Mouse (Mus musculus) MEL (cell line): ENCODE measurements around the gene Kcnmb1. TPM values are rescaled to one million over a fixed set of nuclear protein-coding genes. Genes with fewer than 3 reads are reported as not detected.

ENCODE experiments used
- DNase-seq: peaks from one replicate; pipeline ENCODE4 v3.0.0; 2011; ENCODE audit warnings: low read depth, low spot score
- H3K27ac ChIP-seq: 2 replicates; pipeline ENCODE4 v1.5.1; 2012; ENCODE audit warnings: low read depth, mild to moderate bottlenecking, control low read depth, low read length, moderate library complexity; ENCODE audit not compliant: control insufficient read depth
- H3K27me3 ChIP-seq, 2 experiments: fragments of 150-350 bp in 1 of 2; sonication (generic) in 1 of 2; 2 replicates each; pipeline ENCODE4 v1.6.1; 2012; ENCODE audit warnings: low read length in 2 of 2, mild to moderate bottlenecking in 2 of 2, improper control_type of control experiment in 1 of 2, moderate library complexity in 1 of 2; ENCODE audit not compliant: insufficient read depth in 2 of 2, control insufficient read depth in 1 of 2
- H3K36me3 ChIP-seq, 2 experiments: 2 replicates each; pipeline ENCODE4 v1.6.1; 2012 to 2014; ENCODE audit warnings: low read length in 2 of 2, improper control_type of control experiment in 1 of 2, inconsistent platforms in 1 of 2, mild to moderate bottlenecking in 1 of 2; ENCODE audit not compliant: insufficient read depth in 2 of 2, control insufficient read depth in 1 of 2
- H3K4me1 ChIP-seq, 2 experiments: fragments of 150-350 bp in 1 of 2; sonication (generic) in 1 of 2; 2 replicates each; pipeline ENCODE4 v1.6.1; 2012; ENCODE audit warnings: low read length in 2 of 2, improper control_type of control experiment in 1 of 2, mild to moderate bottlenecking in 1 of 2; ENCODE audit not compliant: insufficient read depth in 2 of 2, control insufficient read depth in 1 of 2
- H3K4me3 ChIP-seq, 2 experiments: fragments of 150-350 bp in 1 of 2; sonication (generic) in 1 of 2; 2 replicates each; pipeline ENCODE4 v1.5.1; 2012; ENCODE audit warnings: low read depth in 2 of 2, low read length in 2 of 2, mild to moderate bottlenecking in 2 of 2, moderate library complexity in 2 of 2, control low read depth in 1 of 2, improper control_type of control experiment in 1 of 2; ENCODE audit not compliant: control insufficient read depth in 1 of 2, insufficient read depth in 1 of 2
- H3K79me2 ChIP-seq: 2 replicates; pipeline ENCODE4 v1.6.1; 2012; ENCODE audit warnings: mild to moderate bottlenecking, low read length, moderate library complexity; ENCODE audit not compliant: control insufficient read depth, poor library complexity, insufficient read depth
- H3K9ac ChIP-seq: 2 replicates; pipeline ENCODE4 v1.6.1; 2012; ENCODE audit warnings: low read depth, mild to moderate bottlenecking, control low read depth, low read length, moderate library complexity; ENCODE audit not compliant: control insufficient read depth, poor library complexity, severe bottlenecking
- H3K9me3 ChIP-seq: fragments of 150-350 bp; sonication (generic); replicated peaks from 2 replicates; pipeline ENCODE4 v1.6.1; 2012; ENCODE audit warnings: mild to moderate bottlenecking, low read length, improper control_type of control experiment, moderate library complexity; ENCODE audit not compliant: insufficient read depth
- BHLHE40 ChIP-seq: IDR thresholded peaks from 2 replicates; pipeline ENCODE4 v1.6.1; 2012; ENCODE audit warnings: low read depth, mild to moderate bottlenecking, inconsistent platforms, low read length, improper control_type of control experiment, borderline replicate concordance
- CHD1 ChIP-seq: IDR thresholded peaks from 2 replicates; pipeline ENCODE4 v1.6.1; 2012; ENCODE audit warnings: low read depth, mild to moderate bottlenecking, inconsistent platforms, low read length, improper control_type of control experiment
- CHD2 ChIP-seq: IDR thresholded peaks from 2 replicates; pipeline ENCODE4 v1.6.1; 2011; ENCODE audit warnings: low read length, improper control_type of control experiment
- CTCF ChIP-seq, 3 experiments: IDR thresholded peaks in 2 of 3; conservative IDR thresholded peaks in 1 of 3; 2 replicates each; pipeline ENCODE4 v1.5.1; 2011 to 2012; ENCODE audit warnings: low read length in 3 of 3, low read depth in 2 of 3, mild to moderate bottlenecking in 2 of 3, improper control_type of control experiment in 1 of 3, inconsistent platforms in 1 of 3, mixed read lengths in 1 of 3, moderate library complexity in 1 of 3; ENCODE audit not compliant: control insufficient read depth in 1 of 3, insufficient read depth in 1 of 3, poor library complexity in 1 of 3, severe bottlenecking in 1 of 3
- E2F4 ChIP-seq: IDR thresholded peaks from 2 replicates; pipeline ENCODE4 v1.6.1; 2011; ENCODE audit warnings: low read depth, low read length, improper control_type of control experiment, borderline replicate concordance
- EP300 ChIP-seq, 2 experiments: IDR thresholded peaks; 2 replicates each; pipeline ENCODE4 v1.6.1; 2011; ENCODE audit warnings: improper control_type of control experiment in 2 of 2, low read length in 2 of 2, low read depth in 1 of 2, mild to moderate bottlenecking in 1 of 2
- ETS1 ChIP-seq: IDR thresholded peaks from 2 replicates; pipeline ENCODE4 v1.6.1; 2012; ENCODE audit warnings: low read depth, mild to moderate bottlenecking, inconsistent platforms, low read length, improper control_type of control experiment, moderate library complexity
- GABPA ChIP-seq: IDR thresholded peaks from 2 replicates; pipeline ENCODE4 v1.6.1; 2012; ENCODE audit warnings: low read depth, mild to moderate bottlenecking, inconsistent platforms, low read length, improper control_type of control experiment, moderate library complexity
- GATA1 ChIP-seq: IDR thresholded peaks from 2 replicates; pipeline ENCODE4 v1.6.1; 2011; ENCODE audit warnings: low read depth, low read length, improper control_type of control experiment
- KAT2A ChIP-seq: conservative IDR thresholded peaks from 2 replicates; pipeline ENCODE4 v1.6.1; 2012; ENCODE audit warnings: low read depth, low read length, improper control_type of control experiment, inconsistent platforms
- MAX ChIP-seq: IDR thresholded peaks from 2 replicates; pipeline ENCODE4 v1.6.1; 2011; ENCODE audit warnings: low read length, improper control_type of control experiment
- MAZ ChIP-seq: IDR thresholded peaks from 2 replicates; pipeline ENCODE4 v1.6.1; 2012; ENCODE audit warnings: low read depth, mild to moderate bottlenecking, inconsistent platforms, low read length, improper control_type of control experiment
- MXI1 ChIP-seq: IDR thresholded peaks from 2 replicates; pipeline ENCODE4 v1.6.1; 2011; ENCODE audit warnings: mild to moderate bottlenecking, low read depth, low read length, improper control_type of control experiment
- MYB ChIP-seq: IDR thresholded peaks from 2 replicates; pipeline ENCODE4 v1.6.1; 2011; ENCODE audit warnings: mild to moderate bottlenecking, low read depth, low read length, improper control_type of control experiment
- NELFE ChIP-seq: IDR thresholded peaks from 2 replicates; pipeline ENCODE4 v1.6.1; 2011; ENCODE audit warnings: low read depth, low read length, improper control_type of control experiment
- POLR2A ChIP-seq, 2 experiments: IDR thresholded peaks; 2 replicates each; pipeline ENCODE4 v1.6.1; 2011 to 2012; ENCODE audit warnings: low read length in 2 of 2, mild to moderate bottlenecking in 2 of 2, control low read depth in 1 of 2, improper control_type of control experiment in 1 of 2, low read depth in 1 of 2, moderate library complexity in 1 of 2; ENCODE audit not compliant: control insufficient read depth in 1 of 2, insufficient read depth in 1 of 2, poor library complexity in 1 of 2
- POLR2AphosphoS2 ChIP-seq: IDR thresholded peaks from 2 replicates; pipeline ENCODE4 v1.6.1; 2011; ENCODE audit warnings: low read length, improper control_type of control experiment
- POLR2AphosphoS5 ChIP-seq: IDR thresholded peaks from 2 replicates; pipeline ENCODE4 v1.6.1; 2012; ENCODE audit warnings: low read depth, borderline replicate concordance, mild to moderate bottlenecking, inconsistent platforms, low read length, moderate library complexity, mixed read lengths
- RAD21 ChIP-seq: IDR thresholded peaks from 2 replicates; pipeline ENCODE4 v1.6.1; 2011; ENCODE audit warnings: mild to moderate bottlenecking, low read depth, low read length, improper control_type of control experiment
- RCOR1 ChIP-seq: IDR thresholded peaks from 2 replicates; pipeline ENCODE4 v1.6.1; 2012; ENCODE audit warnings: low read depth, mild to moderate bottlenecking, inconsistent platforms, low read length, improper control_type of control experiment
- SIN3A ChIP-seq: IDR thresholded peaks from 2 replicates; pipeline ENCODE4 v1.6.1; 2012; ENCODE audit warnings: low read length, improper control_type of control experiment, inconsistent platforms
- SMC3 ChIP-seq: IDR thresholded peaks from 2 replicates; pipeline ENCODE4 v1.6.1; 2011; ENCODE audit warnings: low read depth, low read length, improper control_type of control experiment
- TAL1 ChIP-seq: IDR thresholded peaks from 2 replicates; pipeline ENCODE4 v1.6.1; 2012; ENCODE audit warnings: mild to moderate bottlenecking, inconsistent platforms, low read length, moderate library complexity, mixed read lengths
- TBP ChIP-seq: IDR thresholded peaks from 2 replicates; pipeline ENCODE4 v1.8.0; 2011; ENCODE audit warnings: low read depth, low read length, improper control_type of control experiment
- TCF12 ChIP-seq: IDR thresholded peaks from 2 replicates; pipeline ENCODE4 v1.6.1; 2014; ENCODE audit warnings: low read depth, mild to moderate bottlenecking, inconsistent platforms, low read length, improper control_type of control experiment, moderate library complexity
- UBTF ChIP-seq: IDR thresholded peaks from 2 replicates; pipeline ENCODE4 v1.6.1; 2012; ENCODE audit warnings: low read depth, mild to moderate bottlenecking, inconsistent platforms, low read length, improper control_type of control experiment, moderate library complexity, borderline replicate concordance; ENCODE audit not compliant: insufficient read depth
- USF1 ChIP-seq: IDR thresholded peaks from 2 replicates; pipeline ENCODE4 v1.6.1; 2014; ENCODE audit warnings: low read depth, mild to moderate bottlenecking, inconsistent platforms, low read length, improper control_type of control experiment, moderate library complexity
- USF2 ChIP-seq, 2 experiments: IDR thresholded peaks; 2 replicates each; pipeline ENCODE4 v1.6.1; 2011 to 2012; ENCODE audit warnings: improper control_type of control experiment in 2 of 2, low read length in 2 of 2, borderline replicate concordance in 1 of 2, inconsistent platforms in 1 of 2, low read depth in 1 of 2, mild to moderate bottlenecking in 1 of 2; ENCODE audit not compliant: insufficient read depth in 1 of 2
- ZC3H11A ChIP-seq: IDR thresholded peaks from 2 replicates; pipeline ENCODE4 v1.6.1; 2012; ENCODE audit warnings: low read depth, mild to moderate bottlenecking, inconsistent platforms, low read length, improper control_type of control experiment
- ZKSCAN1 ChIP-seq: IDR thresholded peaks from 2 replicates; pipeline ENCODE4 v1.6.1; 2012; ENCODE audit warnings: low read depth, mild to moderate bottlenecking, inconsistent platforms, low read length, improper control_type of control experiment, moderate library complexity
- ZMIZ1 ChIP-seq: IDR thresholded peaks from 2 replicates; pipeline ENCODE4 v1.6.1; 2012; ENCODE audit warnings: low read depth, mild to moderate bottlenecking, inconsistent platforms, low read length, improper control_type of control experiment, moderate library complexity
- ZNF384 ChIP-seq: IDR thresholded peaks from 2 replicates; pipeline ENCODE4 v1.6.1; 2012; ENCODE audit warnings: low read depth, mild to moderate bottlenecking, inconsistent platforms, low read length, improper control_type of control experiment
- polyA plus RNA-seq, 2 experiments: library from polyadenylated mRNA; stranded (reverse) in 1 of 2; unstranded in 1 of 2; fragments of >175 nt in 1 of 2; fragments of >200 nt in 1 of 2; gene quantifications; 2 replicates each; pipeline versions ENCODE4 v1.2.1 to v1.2.4; 2012; ENCODE audit warnings: low replicate concordance in 2 of 2, low read depth in 1 of 2; ENCODE audit not compliant: insufficient read length in 2 of 2, insufficient read depth in 1 of 2, missing spikeins in 1 of 2
- total RNA-seq: library from RNA; depleted of rRNA; stranded (reverse); fragments of 300-350 nt; gene quantifications from 2 replicates; pipeline ENCODE4 v1.2.3, GENCODE M21; 2012

The Kcnmb1 gene
- total and polyA plus RNA-seq, 3 experiments = 0.15 to 0.85 TPM; not detected in 1

DNA sequence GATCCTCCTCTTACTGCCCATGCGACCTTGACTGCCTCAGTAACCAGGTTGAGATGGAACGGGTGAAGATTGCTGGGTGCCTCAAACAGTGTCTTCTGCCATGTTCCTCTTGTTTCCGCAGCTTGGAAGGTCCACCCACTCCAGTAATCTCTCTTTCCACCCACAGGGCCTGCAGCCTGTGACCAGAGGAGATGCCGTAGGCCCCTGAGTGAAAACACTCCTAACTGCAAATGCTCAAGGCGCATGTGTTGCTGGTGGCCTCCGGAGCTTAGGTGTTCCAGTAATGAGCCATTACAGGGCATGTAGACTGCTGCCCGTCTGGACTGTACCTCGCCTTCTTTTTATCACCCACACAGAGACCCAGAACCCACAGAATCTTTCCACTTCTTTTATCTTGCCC, 25.2 kb upstream of the Kcnmb1 start (continued):
- no peak for TF ChIP-seq ZNF384
- no peak for TF ChIP-seq NELFE
- peak; percentile 25; the same call in 1 of the 2 replicates for TF ChIP-seq SIN3A
- no peak for TF ChIP-seq TCF12
- TF ChIP-seq POLR2A (IDR thresholded peaks at IDR 0.05; ENCODE audit: control insufficient read depth in 1 of 2, insufficient read depth in 1 of 2, low read depth in 1 of 2, low read length in 2 of 2, poor library complexity in 1 of 2) = no peak
- TF ChIP-seq POLR2AphosphoS5 = no peak
- no peak for TF ChIP-seq CTCF (IDR thresholded peaks at IDR 0.05 in 2 of 3, conservative IDR thresholded peaks at IDR 0.05 in 1 of 3; ENCODE audit: control insufficient read depth in 1 of 3, insufficient read depth in 1 of 3, low read depth in 2 of 3, low read length in 3 of 3, poor library complexity in 1 of 3, severe bottlenecking in 1 of 3)
- no peak for TF ChIP-seq ZC3H11A
- TF ChIP-seq BHLHE40 = 0 out of 2 replicates have a peak, but pooled peaks have one; percentile 14
- no peak for TF ChIP-seq CHD1
- TF ChIP-seq MXI1 = 0 out of 2 replicates have a peak, but pooled peaks have one; percentile 28
- TF ChIP-seq MAZ = no peak
- no peak for TF ChIP-seq MYB
- no peak for TF ChIP-seq ETS1
- no peak for TF ChIP-seq GATA1
- TF ChIP-seq KAT2A = no peak
- TF ChIP-seq EP300 (IDR thresholded peaks at IDR 0.05; ENCODE audit: low read depth in 1 of 2, low read length in 2 of 2) = no peak; a peak in 1 of 4 replicates
- TF ChIP-seq GABPA = no peak
- no peak for TF ChIP-seq USF1

DNA sequence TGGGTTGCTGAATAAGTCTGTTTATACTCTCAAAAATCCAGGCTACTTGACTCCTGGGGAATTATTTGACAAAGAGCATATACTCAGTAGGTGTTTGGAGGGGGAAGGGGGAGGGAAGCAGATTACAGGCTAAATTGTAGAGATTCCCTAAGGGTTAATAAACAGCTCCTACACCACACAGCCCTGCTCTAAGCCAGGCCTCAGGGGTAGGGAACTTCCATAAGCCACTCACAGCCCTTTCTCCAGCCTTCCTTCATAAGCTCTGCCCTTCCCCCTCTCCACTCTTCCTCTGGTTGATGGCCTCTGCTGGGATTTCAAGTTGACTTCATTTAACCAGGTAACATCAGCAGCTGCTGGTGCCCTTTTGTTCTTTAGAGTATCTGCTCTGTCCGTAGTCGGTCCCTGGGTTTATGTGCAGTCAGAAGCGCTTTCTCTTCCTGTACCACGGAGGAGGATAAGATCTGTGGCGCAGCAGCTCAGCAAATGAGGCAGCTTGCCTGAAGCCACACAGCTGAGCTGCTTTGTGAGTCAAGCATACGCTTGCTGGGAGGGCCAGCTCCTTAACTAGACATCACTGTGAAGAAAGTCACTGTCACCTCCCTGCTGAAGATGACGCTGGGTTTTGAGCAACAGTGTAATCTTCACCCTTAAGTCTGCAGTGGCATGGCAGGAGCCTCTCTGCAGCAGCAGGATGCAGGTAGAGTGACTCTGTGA, 24.1 kb upstream of the Kcnmb1 start:
- Histone ChIP-seq H3K79me2 (no peaks in the 10 kb centered on the region; the same call in 1 of the 2 replicates), H3K9me3 (no peaks in the 10 kb centered on the region), H3K9ac (peak overlapping the region; percentile 70), H3K4me3 (peak overlapping the region; percentile 54 to 66), H3K27me3 (no peaks in the 10 kb centered on the region), H3K4me1 (peaks cover 21 to 59% of the 10 kb centered on the region in 2 experiments), H3K27ac (peak overlapping the region; percentile 91), H3K36me3 (peaks cover 0 to 52% of the 10 kb centered on the region in 2 experiments; a peak in 2 of 4 replicates)
- DNase-seq = peak; percentile 98
- TF ChIP-seq CTCF (IDR thresholded peaks at IDR 0.05 in 2 of 3, conservative IDR thresholded peaks at IDR 0.05 in 1 of 3; ENCODE audit: control insufficient read depth in 1 of 3, insufficient read depth in 1 of 3, low read depth in 2 of 3, low read length in 3 of 3, poor library complexity in 1 of 3, severe bottlenecking in 1 of 3) = no peak
- TF ChIP-seq USF2 (IDR thresholded peaks at IDR 0.05; ENCODE audit: borderline replicate concordance in 1 of 2, insufficient read depth in 1 of 2, low read depth in 1 of 2, low read length in 2 of 2) = no peak
- TF ChIP-seq ETS1 = peak; percentile 98
- no peak for TF ChIP-seq RAD21
- TF ChIP-seq SMC3 = no peak
- TF ChIP-seq POLR2AphosphoS5 = no peak
- no peak; the same call in 1 of the 2 replicates for TF ChIP-seq RCOR1
- TF ChIP-seq MXI1 = no peak; the same call in none of the 2 replicates
- peak; percentile 86; the same call in 1 of the 2 replicates for TF ChIP-seq POLR2AphosphoS2
- TF ChIP-seq USF1 = no peak
- no peak for TF ChIP-seq CHD2
- TF ChIP-seq MAX = peak; percentile 79
- no peak for TF ChIP-seq BHLHE40
- TF ChIP-seq GATA1 = peak; percentile 87
- no peak for TF ChIP-seq ZKSCAN1
- TF ChIP-seq ZMIZ1 = peak; percentile 97
- peak; percentile 96 for TF ChIP-seq NELFE
- no peak for TF ChIP-seq ZNF384
- peak; percentile 55 to 70; a peak in 3 of 4 replicates for TF ChIP-seq EP300 (IDR thresholded peaks at IDR 0.05; ENCODE audit: low read depth in 1 of 2, low read length in 2 of 2)
- TF ChIP-seq TAL1 = 0 out of 2 replicates have a peak, but pooled peaks have one; percentile 9
- no peak for TF ChIP-seq E2F4
- 0 out of 2 replicates have a peak, but pooled peaks have one; percentile 79 for TF ChIP-seq UBTF
- peak; percentile 62 for TF ChIP-seq CHD1
- peak; percentile 96 for TF ChIP-seq TBP
